Mouse (Mus musculus) heart, postnatal 0 days (tissue): Measurements from ENCODE around the gene Cdkal1. TPM values are rescaled to one million over a fixed set of nuclear protein-coding genes. Genes with fewer than 3 reads are reported as not detected.
A peak's percentile ranks its signal among the peaks of the same experiment; 100 is the strongest.

Experiments
- ATAC-seq: fragments of 200-750 bp; cut with Nextera tagmentation; 2 replicates; pipeline ENCODE4 v1.8.0; 2017; ENCODE audit warnings: low read depth, moderate number of reproducible peaks, moderate library complexity; ENCODE audit not compliant: insufficient read depth
- DNase-seq: peaks from one replicate; pipeline ENCODE4 v3.0.0-alpha.2; 2016; ENCODE audit warnings: low spot score
- H3K27ac ChIP-seq: fragments of 300-500 bp; sonication (generic); 2 replicates; pipeline ENCODE4 v1.5.1; 2014; ENCODE audit warnings: low read depth, mild to moderate bottlenecking
- H3K27me3 ChIP-seq: fragments of 300-500 bp; sonication (generic); 2 replicates; pipeline ENCODE4 v1.6.1; 2014; ENCODE audit warnings: low read length, mixed read lengths; ENCODE audit not compliant: control insufficient read depth, insufficient read depth
- H3K36me3 ChIP-seq: fragments of 300-500 bp; sonication (generic); replicated peaks from 2 replicates; pipeline ENCODE4 v1.6.1; 2014; ENCODE audit warnings: low read length, mixed read lengths; ENCODE audit not compliant: control insufficient read depth, insufficient read depth
- H3K4me1 ChIP-seq: fragments of 300-500 bp; sonication (generic); 2 replicates; pipeline ENCODE4 v1.6.1; 2014; ENCODE audit warnings: antibody characterized with exemption; ENCODE audit not compliant: control insufficient read depth, insufficient read depth
- H3K4me2 ChIP-seq: fragments of 300-500 bp; sonication (generic); 2 replicates; pipeline ENCODE4 v1.6.1; 2014; ENCODE audit warnings: low read depth, mild to moderate bottlenecking, low read length, moderate library complexity
- H3K4me3 ChIP-seq: fragments of 300-500 bp; sonication (generic); 2 replicates; pipeline ENCODE4 v1.5.1; 2014; ENCODE audit warnings: low read depth, low read length
- H3K9ac ChIP-seq: fragments of 300-500 bp; sonication (generic); replicated peaks from 2 replicates; pipeline ENCODE4 v1.6.1; 2014; ENCODE audit warnings: low read depth, low read length, mixed read lengths
- H3K9me3 ChIP-seq: fragments of 300-500 bp; sonication (generic); replicated peaks from 2 replicates; pipeline ENCODE4 v1.6.1; 2016; ENCODE audit warnings: low read length; ENCODE audit not compliant: control insufficient read depth
- CTCF ChIP-seq: IDR thresholded peaks from 2 replicates; pipeline ENCODE4 v1.5.1; 2016; ENCODE audit warnings: antibody characterized with exemption, control low read depth, low read depth
- EP300 ChIP-seq: IDR thresholded peaks from 2 replicates; pipeline ENCODE4 v1.6.1; 2016; ENCODE audit warnings: antibody characterized with exemption, low read depth
- WGBS: fragments of 180-500 bp; shearing (Covaris S2); extraction: QIAGEN DNeasy Blood & Tissue Kit; methylation state at CpG from one replicate; pipeline ENCODE4 v1.1.7; 2014; 5-methylcytosine and 5-hydroxymethylcytosine counted together
- polyA plus RNA-seq: library from polyadenylated mRNA; unstranded; fragments of >200 nt; fragmentation: Nextera tagmentation; extraction: Ambion mirVana; gene quantifications from 2 replicates; pipeline ENCODE4 v1.2.1, GENCODE M21; 2015
- total RNA-seq: library from RNA; depleted of rRNA; stranded (reverse); fragments of >200 nt; gene quantifications from 2 replicates; pipeline ENCODE4 v1.2.3, GENCODE M21; 2014; ENCODE audit warnings: low replicate concordance

Gene Cdkal1
- total and polyA plus RNA-seq, 2 experiments from 2014 or later, result 9.6 to 17.6 TPM

DNA sequence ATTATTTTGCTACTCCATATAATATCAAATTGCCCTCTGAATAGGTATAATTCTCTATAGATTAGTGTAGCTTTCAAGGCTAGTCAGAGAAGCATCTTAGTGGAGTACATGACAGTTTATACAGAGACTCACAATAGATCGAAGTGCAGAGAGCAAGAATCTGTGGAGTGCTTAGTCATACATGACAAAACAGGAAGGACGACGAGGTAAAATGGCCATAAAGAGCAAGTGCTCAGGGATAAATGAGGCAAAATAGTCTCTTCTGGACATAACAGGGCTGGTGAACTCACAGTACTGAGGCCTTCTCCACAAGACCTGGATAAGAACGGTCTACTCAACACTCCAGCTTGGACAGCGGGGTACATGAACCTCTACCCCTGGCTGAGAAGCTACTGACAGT, 155.6 kb downstream of the Cdkal1 start:
- Histone ChIP-seq H3K9me3 (no peaks in the 10 kb centered on the region), H3K4me2 (no peak overlapping the region), H3K27me3 (no peaks in the 10 kb centered on the region), H3K9ac (no peak overlapping the region), H3K4me1 (peaks cover 10% of the 10 kb centered on the region), H3K4me3 (no peak overlapping the region), H3K36me3 (no peaks in the 10 kb centered on the region), H3K27ac (no peak overlapping the region)
- WGBS, result 93% methylated on average over 5 of the region's 5 CpGs
- ATAC-seq, result no peak
- DNase-seq, result no peak
- no peak for TF ChIP-seq CTCF

DNA sequence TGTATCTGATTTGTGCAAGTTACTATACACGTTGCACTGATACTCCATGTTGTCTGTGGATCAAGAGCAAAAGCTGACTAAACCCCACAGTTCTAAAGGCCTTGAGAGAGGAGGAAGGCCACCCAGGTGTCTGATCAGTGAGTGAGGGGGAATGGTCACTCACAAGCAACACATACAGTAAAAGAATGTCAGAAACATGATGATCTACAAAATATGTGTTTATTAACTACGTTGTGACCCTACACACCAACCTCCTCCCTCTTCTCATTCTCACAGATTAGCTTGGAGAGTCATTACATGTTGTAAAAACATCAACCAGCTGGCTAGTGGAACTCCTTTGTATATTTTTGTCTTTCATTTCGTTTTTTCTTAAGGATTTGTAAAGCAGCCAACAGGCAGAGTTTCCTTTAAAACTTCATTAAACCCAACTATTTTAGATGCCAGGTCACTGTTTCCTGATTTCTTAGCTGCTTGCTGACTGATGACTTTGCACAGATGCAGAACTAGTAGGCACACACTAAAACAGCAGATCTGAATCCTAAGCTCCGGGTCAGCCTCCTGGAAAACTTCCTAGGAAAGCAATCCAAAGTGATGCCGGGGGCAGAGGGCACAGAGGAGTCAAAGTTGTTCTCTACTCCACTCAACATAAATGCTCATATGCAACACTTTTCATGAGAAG, 157.0 kb downstream of the Cdkal1 start:
- no peak for DNase-seq
- H3K9me3 ChIP-seq, result no peaks in the 10 kb centered on the region
- no peak overlapping the region for H3K27ac ChIP-seq
- no peaks in the 10 kb centered on the region for H3K36me3 ChIP-seq
- TF ChIP-seq CTCF (no peak), EP300 (no peak)
- no peak overlapping the region for H3K9ac ChIP-seq
- no peak for ATAC-seq
- peaks cover 10% of the 10 kb centered on the region for H3K4me1 ChIP-seq
- H3K4me2 ChIP-seq, result no peak overlapping the region
- H3K27me3 ChIP-seq, result no peaks in the 10 kb centered on the region
- H3K4me3 ChIP-seq, result no peak overlapping the region
- WGBS, result 44% methylated on average over 5 of the region's 5 CpGs

DNA sequence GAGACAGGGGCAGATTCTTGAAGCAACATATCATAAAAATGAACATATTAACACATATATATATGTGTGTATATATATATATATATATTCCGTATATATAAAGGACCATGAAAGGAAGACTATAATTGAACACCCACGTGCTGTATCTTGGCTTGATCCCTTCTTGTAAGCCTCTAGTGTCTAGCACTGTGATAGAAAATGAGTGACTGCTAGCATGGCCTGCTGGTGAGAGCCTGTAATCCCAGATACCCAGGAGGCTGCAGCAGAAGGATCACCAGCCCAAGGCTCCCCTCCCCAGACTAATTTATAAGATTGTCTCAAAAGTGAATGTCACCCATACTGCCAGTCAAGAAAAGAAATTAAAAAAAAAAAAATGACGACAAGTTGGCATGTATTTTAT, 158.2 kb downstream of the Cdkal1 start:
- Histone ChIP-seq H3K4me3 (no peak overlapping the region), H3K36me3 (no peaks in the 10 kb centered on the region), H3K27ac (no peak overlapping the region), H3K9ac (no peak overlapping the region), H3K27me3 (no peaks in the 10 kb centered on the region), H3K4me2 (no peak overlapping the region), H3K9me3 (no peaks in the 10 kb centered on the region), H3K4me1 (peaks cover 10% of the 10 kb centered on the region)
- no peak for TF ChIP-seq EP300
- peak; percentile 15; the same call in 1 of the 2 replicates for TF ChIP-seq CTCF
- ATAC-seq (no peak), DNase-seq (no peak)
- WGBS, result 72% methylated on average over 3 of the region's 3 CpGs

DNA sequence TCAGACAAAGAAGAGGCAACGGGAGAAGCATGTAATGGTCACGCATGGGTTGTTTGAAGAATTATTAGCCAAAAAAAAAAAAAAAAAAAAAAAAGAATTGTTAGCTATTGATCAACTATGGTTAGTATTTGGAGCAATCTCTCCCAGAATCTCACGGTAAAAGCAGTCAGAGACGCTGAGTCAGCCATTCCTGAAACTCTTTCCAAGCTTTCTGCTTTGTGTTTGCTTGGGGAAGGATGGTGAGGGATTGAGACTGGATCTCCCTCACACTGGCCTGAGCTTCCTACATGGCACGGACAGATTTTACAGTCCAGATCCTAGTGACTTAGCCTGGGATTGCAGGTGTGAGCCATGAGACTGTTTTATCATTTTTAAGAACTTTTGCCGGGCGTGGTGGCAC, 164.7 kb downstream of the Cdkal1 start:
- Histone ChIP-seq H3K9me3 (no peaks in the 10 kb centered on the region), H3K4me2 (no peak overlapping the region), H3K27ac (no peak overlapping the region), H3K4me3 (no peak overlapping the region), H3K36me3 (no peaks in the 10 kb centered on the region), H3K9ac (no peak overlapping the region), H3K4me1 (peaks cover 1% of the 10 kb centered on the region; the same call in 1 of the 2 replicates), H3K27me3 (no peaks in the 10 kb centered on the region)
- TF ChIP-seq CTCF (no peak), EP300 (no peak)
- 89% methylated on average over 7 of the region's 7 CpGs for WGBS
- DNase-seq (no peak), ATAC-seq (no peak)

DNA sequence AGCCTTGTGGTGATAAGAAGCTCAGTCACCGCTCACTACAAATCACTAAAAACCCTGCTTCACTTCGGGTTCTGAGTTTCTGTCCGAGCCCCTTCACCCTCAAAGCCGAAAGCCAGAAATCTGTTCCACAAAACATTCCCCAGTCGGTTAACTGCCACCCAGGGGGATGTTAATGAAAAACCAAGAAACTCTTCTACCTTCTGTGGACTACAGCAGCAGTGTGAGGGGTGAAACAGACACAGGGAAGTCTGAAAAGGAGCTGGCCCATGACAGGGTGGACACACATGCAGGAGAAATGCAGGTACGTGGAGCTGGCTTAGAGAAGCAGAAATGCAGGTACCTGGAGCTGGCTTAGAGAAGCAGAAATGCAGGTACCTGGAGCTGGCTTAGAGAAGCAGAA, 166.6 kb downstream of the Cdkal1 start:
- no peak overlapping the region for H3K27ac ChIP-seq
- peaks cover 4% of the 10 kb centered on the region; the same call in 1 of the 2 replicates for H3K4me1 ChIP-seq
- ATAC-seq, result no peak
- no peaks in the 10 kb centered on the region for H3K9me3 ChIP-seq
- H3K4me3 ChIP-seq, result no peak overlapping the region
- TF ChIP-seq EP300, result no peak
- no peak for TF ChIP-seq CTCF
- DNase-seq, result no peak
- 65% methylated on average over 6 of the region's 6 CpGs for WGBS
- H3K27me3 ChIP-seq, result no peaks in the 10 kb centered on the region
- H3K4me2 ChIP-seq, result no peak overlapping the region
- H3K36me3 ChIP-seq, result no peaks in the 10 kb centered on the region
- no peak overlapping the region for H3K9ac ChIP-seq

DNA sequence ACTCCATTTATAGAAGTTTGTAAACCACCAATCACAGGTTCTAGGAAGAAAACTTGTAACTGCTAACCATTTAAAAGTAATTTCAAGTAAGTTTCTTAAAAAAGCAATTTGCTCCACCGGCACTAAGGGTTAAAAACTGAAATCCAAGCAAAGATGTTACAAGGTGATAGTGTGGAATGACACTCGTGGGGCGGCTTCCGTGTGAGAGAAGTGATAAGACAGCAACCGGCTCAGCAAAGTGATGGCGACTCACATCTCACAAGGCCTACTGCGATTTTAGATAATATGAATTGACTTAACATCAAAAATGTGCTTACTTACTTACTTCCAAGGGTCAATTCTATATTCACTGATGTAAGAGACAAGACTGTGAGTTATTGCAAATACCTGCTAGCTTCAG, 167.6 kb downstream of the Cdkal1 start:
- TF ChIP-seq EP300 (no peak), CTCF (no peak)
- 69% methylated on average over 7 of the region's 7 CpGs for WGBS
- Histone ChIP-seq H3K9me3 (no peaks in the 10 kb centered on the region), H3K27me3 (no peaks in the 10 kb centered on the region), H3K27ac (no peak overlapping the region), H3K36me3 (no peaks in the 10 kb centered on the region), H3K9ac (no peak overlapping the region), H3K4me2 (no peak overlapping the region), H3K4me1 (peaks cover 5% of the 10 kb centered on the region; the same call in 1 of the 2 replicates), H3K4me3 (no peak overlapping the region)
- no peak for DNase-seq
- ATAC-seq, result no peak
